Mouse (Mus musculus): ENCODE measurements around the gene Shcbp1l.
"Not testable (repeated sequence)": the region's sequence is repeated elsewhere in the genome, so short reads cannot be mapped to it uniquely, and the experiment has no call there.

The Shcbp1l gene

DNA sequence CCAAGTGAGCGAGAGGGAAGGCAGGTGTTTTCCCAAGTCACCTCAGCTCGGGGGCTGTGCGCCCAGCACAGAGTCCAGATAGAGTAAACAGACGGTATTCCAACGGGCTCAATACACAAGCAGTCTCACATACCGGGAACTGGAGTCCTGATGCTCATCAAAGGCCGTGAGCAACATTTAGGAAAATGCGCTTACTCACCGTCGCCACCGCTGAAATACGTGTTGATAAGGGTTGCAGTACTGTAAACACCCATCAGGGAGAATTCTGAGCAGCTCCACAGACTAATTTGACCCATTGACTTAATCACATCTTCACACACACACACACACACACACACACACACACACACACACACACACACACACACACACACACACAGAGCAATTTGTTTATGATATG lies 691 bp upstream of the Shcbp1l start:
- no peak for DNase-seq (ENCODE audit: low spot score)

DNA sequence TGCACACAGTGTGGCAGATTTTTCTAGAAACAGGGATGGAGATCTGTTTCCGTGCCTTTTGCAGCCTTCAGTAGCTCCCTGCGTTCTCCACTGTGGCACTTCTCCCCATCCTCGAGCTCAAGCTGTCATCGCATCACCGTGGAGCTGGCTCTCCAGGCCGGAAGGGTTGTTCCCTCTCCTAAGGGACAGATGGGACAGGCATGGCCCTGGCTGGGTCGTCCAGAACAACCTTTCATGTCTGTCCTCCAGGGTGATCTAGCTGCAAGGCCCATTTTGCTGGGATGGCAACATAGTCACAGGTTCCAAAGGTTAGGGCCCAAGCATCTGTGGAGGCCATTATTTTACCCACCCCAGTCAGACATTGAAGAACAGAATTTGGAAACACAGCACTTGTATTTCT lies 6.2 kb downstream of the Shcbp1l start:
- no peak for DNase-seq (ENCODE audit: low spot score)

DNA sequence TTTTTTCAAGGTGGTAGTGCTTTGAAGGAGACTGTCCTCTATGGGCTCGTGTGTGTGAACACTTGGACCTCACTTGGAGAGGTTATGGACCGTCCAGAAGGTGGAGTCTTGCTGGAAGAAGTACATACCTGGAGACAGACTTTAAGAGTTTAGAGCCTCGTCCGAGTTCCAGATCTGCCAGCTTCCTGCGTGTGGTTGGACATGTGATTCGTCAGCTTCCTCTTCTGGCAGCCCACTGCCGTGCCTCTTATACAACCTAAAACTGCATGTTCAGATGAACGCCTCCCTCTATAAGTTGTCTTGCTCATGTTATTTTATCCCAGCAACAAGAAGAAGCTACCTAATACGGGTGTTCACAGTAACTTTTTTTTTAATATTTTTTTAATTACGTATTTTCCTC lies 6.7 kb downstream of the Shcbp1l start:
- DNase-seq (ENCODE audit: low spot score) = no peak

DNA sequence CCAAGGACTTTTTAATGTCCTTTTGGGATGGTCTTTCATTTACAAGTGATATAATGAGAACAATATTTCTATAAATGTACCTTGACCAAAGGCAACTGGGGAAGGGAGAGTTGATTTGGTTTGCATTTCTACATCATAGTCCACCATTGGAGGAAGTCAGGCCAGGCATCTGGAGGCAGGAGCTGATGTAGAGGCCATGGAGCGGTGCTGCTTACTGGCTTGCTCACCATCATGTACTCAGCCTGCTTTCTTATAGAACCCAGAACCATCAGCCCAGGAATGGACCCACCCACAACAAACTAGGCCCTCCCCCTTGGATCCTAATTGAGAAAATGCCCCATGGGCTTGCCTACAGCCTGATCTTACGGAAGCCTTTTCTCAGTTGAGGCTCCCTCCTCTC lies 7.4 kb downstream of the Shcbp1l start:
- no peak for DNase-seq (ENCODE audit: low spot score)

DNA sequence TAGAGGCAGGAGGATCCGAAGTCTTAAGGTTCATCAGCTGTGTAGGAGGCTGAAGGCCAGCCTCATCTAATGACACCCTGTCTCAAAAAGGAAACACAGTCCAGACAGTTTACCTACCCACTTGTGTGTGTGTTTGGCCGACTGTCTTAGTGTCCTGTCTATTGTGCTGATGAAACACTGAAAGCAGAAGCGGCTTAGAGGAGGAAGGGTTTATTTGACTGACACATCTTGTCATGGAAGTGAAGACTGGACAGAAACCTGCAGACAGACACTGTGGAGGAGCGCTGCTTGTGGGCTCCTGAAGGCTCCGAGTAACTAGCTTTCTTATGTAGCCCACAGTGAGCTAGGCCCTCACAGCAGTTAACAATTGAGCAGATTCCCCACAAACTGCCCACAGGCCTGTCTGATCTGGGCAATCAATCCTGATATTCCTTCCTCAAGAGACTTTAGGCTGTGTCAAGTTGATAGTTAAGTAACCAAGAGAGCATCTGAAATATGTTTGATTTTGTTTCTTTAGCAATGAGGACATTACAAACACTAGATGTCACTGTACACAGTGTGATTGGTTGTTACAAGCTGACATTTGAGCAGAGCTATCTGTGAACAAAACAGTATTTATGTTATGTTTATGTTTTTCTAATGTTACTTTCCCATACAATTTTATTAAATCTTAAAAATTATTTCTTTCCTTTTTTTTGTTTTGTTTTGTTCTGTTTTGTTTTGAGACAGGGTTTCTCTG lies 9.1 kb downstream of the Shcbp1l start:
- DNase-seq (ENCODE audit: low spot score) = no peak

DNA sequence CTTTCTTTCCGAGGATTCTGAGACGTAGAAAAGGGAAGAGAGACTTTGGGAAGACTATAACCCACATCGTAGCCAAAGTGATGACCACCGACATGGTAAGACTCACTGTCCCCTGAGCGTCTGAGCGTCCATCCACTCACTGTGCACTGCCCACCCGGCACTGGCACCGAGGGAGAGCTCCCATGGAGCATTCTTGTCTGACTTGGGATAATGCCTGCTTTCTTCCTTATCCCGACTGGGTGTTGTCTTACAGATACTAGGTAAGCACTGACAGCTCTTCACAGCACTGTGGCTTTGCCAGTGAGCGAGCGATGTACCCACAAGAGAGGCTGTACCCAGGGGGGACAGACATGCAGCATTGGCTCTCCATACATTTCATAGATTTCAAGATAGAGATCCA lies 12.6 kb downstream of the Shcbp1l start:
- DNase-seq (ENCODE audit: low spot score) = no peak

DNA sequence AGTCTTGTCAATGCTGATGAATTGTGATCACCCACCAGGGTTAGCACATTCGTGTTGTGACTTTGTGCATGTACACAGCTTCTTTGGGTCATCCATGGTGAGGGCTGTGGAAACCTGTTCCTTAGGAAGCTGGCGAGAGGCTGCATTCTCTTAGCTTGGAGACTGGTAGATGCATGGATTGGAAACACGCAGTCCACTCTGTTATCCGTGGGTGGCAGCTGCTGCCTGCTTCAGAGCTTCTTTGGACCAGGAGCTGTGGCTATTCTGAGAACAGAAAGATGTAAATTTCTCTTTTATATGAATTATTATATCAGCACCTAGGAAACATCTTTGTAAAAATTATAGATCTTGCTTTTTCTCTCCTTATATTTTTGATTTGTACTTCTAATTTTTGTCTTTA lies 15.8 kb downstream of the Shcbp1l start:
- no peak for DNase-seq (ENCODE audit: low spot score)

DNA sequence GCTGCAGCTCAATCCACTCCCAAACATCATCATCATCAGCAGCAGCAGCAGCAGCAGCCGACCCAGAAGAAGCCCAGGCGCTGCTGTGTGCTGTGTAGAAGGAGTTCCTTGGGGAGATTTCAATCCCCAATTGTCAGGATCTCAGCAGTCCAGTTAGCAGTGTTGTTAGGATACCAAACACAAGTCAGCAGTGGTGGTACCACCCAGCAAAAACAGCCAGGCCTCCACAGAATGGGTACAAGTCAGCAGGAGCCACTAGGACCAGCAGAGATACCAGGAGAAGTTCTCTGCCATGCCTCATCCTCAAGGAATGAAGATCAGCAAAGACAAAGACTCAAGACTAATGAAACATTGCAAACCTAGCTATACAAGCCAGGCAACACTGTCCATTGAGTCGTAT lies 16.7 kb downstream of the Shcbp1l start:
- no peak for DNase-seq (ENCODE audit: low spot score)

DNA sequence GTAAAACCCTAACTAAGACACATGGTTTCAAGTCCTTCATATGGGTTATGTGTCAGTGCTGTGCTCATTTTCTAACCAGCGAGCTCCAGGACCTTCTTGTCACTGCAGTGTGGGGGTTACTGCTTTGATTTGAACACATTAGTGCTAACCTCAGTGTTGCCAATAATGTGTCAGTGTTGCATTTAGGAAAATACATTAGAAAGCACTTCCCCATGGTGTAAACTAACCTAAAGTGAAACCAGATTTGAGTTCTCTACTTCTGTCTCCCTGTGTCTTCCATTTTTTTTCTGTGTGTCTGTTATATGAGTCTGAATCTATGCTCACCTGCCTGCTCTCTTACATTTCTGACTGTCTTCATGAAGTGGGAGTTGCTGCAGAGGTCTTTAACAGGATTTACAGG lies 18.1 kb downstream of the Shcbp1l start:
- no peak for DNase-seq (ENCODE audit: low spot score)

DNA sequence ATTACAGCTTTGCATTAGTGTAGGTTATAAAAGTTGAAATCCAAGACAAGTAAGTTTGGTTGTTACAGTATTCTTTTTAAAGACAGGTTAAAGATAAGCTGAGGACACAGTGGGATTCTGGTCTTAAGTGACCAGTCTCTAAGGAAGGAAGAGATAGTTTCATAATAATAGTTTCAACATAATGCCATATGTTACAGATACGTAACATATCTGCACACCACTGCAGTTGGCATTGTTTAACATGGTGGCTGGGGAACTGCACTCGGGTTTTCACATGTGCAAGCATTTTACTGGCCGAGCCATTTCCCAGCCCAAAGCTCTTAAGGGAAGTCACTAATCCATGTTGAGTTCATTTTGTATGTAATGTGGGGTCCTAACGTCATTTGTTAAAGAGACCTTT lies 18.7 kb downstream of the Shcbp1l start:
- DNase-seq (ENCODE audit: low spot score) = no peak

DNA sequence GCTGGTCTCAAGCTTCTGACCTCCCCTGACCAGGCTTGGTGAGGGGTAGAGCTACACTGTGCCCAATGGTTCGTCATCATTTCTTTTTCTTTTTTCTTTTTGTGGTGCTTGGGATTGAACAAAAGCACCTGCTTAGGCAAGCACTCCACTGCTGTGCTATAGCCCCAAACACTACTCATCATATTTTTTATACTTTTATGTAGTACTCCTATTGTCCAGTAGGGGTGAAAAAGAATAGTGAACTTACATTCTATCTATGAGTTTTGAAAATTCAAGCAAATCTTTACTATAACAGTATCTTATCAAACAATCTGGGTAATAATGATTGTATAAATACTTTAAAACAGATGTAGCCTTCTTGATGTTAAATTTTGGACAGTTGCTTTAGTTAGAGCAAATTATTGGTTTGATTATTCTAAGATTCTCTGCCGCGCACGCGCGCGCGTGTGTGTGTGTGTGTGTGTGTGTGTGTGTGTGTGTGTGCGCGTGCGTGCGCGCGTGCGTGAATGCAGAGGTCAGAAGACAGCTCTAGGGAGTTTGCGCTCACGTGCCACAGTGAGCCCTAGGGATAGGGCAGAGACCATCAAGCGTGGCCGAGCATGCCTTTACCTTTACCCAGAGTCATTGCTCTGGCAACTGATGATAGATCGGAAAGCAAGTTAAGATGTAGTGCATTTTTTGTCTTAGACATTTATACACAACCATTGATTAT lies 21.3 kb downstream of the Shcbp1l start:
- no peak for DNase-seq (ENCODE audit: low spot score)

DNA sequence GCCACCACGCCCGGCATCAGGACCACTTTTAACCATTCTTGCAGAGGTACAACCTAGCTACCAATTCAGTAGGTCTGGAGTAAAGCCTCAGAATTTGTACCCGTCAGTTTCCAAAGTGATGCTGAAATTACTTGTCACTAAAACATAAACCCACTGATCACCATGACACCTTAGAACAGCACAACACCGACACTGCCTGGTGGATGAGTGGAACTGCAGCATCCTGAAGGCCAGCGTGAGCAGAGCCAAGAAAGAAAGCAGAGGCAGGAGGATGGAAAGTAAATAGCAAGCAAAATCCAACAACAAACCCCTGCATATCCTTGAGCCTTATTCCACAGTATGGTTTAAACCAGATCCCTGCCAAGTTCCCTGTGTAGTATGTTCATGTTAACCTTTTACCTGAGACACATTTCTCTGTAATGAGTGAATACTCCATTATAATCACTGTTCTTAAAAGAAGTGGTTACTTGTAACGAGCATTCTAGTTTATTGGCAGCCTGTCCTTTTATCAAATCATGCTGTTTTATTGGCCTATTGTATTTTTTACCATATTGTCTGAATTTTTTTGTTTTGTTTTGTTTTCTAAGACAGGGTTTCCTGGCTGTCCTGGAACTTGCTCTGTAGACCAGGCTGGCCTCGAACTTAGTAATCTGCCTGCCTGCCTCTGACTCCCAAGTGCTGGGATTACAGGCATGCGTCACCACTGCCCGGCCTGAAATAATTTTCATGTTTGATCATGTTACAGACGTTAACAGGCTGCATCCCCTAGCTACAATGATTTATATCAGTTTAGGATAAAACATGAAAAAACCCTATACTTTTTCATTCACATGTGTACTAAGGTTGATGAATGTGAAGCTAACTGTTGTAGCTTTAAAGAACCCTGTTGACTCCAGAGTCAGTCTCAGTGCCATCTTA lies 26.5 kb downstream of the Shcbp1l start:
- DNase-seq (ENCODE audit: low spot score) = no peak

DNA sequence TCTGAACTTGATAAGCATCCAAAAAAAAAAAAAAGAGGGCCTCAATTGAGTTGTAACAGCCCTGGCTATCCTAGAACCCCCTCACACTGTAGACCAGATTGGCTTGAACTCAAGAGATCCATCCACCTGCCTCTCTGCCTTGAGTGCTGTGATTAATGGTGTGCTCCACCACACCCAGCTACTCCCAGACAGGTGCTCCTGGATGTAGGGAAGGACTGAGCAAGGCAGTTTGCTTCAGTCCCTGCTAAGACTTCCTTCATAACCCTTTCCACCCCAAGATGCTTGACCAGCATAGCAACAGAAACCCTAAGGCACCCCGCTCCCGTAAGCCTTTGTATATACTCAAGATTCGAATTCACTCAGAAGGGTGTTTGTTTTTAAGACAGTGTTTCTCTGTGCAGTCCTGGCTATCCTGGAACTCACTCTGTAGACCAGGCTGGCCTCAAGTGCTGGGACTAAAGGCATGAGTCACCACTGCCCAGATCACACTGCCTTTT lies 28.2 kb downstream of the Shcbp1l start:
- DNase-seq (ENCODE audit: low spot score) = no peak

DNA sequence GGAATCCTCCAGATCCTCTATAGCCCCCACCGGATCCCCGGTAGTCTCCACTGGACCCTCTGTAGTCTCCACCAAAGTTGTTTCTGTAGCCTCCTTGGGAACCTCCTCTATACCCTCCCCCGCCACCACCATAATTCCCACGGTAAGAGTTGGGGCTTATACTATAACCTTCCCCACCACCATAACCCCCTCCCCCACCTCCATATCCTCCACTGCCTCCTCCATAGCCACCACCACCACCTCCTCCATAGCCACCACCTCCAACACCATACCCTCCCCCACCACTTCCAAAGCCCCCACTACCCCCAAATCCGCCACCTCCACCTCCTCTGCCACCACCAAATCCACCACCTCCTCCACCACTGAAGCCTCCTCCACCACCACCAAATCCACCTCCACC lies 31.2 kb downstream of the Shcbp1l start:
- DNase-seq (ENCODE audit: low spot score) = no peak

DNA sequence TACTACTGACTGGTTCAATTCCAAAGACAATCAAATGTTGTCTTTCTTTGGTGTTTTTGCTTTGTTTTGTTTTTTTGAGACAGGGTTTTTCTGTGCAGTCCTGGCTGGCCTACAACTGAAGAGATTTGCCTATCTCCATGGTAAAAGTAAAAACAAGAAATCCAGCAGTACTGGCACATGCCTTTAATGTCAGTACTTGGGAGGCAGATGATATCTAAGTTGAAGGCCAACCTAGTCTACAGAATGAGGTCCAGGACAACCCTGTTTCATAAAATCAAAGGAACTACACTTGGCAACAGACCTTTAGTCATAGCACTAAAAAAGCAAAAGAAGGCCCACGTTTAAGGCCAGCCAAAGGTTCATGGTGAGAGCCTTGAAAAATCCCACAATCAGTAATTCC lies 36.8 kb downstream of the Shcbp1l start:
- no peak for DNase-seq (ENCODE audit: low spot score)

DNA sequence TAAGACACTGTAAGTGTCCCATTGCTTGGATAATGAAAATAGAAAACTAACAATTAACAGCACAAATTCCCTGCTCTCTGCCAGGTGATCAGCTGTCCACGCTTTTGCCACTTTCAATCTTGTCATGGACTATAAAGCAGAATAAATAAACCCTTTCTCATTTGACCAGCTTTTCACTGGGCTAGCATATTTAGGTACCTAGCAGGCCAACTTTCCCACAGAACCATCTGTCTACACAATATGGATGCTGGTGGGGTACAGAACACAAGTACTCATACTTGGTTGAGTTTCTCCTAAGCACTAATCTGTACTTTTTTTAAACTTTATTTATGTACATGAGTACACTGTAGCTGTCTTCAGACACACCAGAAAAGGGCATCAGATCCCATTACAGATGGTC lies 54.3 kb downstream of the Shcbp1l start:
- no peak for DNase-seq (ENCODE audit: low spot score)

DNA sequence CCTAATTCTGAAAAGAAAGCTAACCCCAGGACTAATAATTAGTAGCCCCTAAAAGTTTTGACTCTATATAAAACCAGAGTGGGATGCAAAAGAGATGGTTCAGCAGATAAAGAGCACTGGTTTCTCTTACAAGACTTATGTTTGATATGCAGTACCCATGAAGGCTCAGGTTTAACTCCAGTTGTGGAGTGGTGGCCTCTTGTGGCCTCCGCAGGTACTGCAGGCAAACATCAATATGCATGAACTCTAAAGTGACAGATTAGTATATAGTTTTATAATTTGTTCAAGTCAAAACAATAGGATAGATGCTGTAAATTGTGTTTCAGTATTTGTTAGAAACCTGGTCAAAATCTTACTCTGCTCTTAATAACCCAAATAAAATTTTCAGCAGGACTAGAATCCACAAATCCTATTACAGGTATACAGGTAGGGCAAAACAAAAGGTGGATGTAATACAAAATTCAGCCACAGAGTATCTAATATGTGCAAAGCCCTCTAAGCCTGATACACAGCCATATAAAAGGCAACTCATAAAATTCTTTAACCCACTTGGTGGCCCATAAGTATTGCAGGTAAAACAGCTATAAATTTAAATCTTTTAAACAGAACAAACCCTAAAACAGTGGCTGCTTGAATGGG lies 55.5 kb downstream of the Shcbp1l start:
- DNase-seq (ENCODE audit: low spot score) = no peak

DNA sequence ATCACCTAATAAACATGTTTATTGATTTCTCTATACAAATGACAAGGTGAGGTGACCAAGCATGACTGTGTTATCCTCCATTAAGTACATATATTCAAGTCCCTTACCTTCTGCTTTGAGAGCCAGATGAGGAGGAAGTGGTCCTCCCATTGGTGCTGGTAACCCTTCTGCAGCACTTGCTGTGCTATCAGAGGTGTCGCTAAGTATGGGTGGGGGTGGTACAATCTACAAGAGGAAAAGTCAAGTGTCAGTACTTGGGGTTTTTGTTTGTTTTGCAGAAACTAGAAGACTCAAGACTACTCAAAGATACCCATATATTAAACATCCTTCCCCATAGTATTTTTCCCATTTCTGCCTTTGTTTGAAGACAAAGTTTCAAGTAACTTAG lies 56.1 kb downstream of the Shcbp1l start:
- DNase-seq (ENCODE audit: low spot score) = no peak

DNA sequence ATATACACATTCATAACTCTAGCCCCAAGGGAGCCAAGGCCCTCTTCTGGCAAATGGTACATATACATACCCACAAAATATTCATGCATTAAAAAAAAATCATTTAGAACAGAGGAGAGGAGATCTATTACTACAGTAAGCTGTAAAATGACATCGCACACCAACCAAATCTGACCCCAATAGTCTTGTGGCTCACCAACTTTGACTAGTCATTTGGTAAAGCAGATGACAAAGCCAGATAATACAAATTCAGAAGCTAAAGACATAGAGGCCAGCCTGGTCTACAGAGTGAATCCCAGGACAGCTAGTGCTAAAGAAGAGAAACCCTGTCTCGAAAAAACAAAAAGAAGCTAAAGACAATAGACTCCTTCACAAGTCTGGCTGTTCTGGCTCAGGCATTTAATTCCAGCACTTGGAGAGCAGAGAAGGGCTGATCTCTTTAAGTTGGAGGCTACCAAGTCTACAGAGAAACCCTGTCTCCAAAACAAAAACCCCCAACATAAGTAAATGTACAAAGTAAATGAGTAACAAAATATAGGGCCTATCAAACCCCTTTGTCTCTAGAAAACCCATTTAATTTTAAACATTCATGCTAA lies 60.3 kb downstream of the Shcbp1l start:
- no peak for DNase-seq (ENCODE audit: low spot score)

DNA sequence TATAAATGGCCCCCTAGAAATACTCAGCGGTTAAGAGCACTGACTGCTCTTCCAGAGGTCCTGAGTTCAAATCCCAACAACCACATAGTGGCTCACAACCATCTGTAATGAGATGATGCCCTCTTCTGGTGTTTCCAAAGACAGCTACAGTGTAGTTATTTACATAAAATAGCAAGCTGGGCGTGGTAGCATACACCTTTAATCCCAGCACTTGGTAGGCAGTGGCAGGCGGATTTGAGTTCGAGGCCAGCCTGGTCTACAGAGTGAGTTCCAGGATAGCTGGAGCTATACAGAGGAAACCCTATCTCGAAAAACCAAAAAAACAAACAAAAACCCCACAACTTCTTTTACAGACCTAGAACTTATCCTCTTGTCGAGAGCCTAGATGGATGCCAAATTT lies 61.2 kb downstream of the Shcbp1l start:
- DNase-seq (ENCODE audit: low spot score) = not testable (repeated sequence)

DNA sequence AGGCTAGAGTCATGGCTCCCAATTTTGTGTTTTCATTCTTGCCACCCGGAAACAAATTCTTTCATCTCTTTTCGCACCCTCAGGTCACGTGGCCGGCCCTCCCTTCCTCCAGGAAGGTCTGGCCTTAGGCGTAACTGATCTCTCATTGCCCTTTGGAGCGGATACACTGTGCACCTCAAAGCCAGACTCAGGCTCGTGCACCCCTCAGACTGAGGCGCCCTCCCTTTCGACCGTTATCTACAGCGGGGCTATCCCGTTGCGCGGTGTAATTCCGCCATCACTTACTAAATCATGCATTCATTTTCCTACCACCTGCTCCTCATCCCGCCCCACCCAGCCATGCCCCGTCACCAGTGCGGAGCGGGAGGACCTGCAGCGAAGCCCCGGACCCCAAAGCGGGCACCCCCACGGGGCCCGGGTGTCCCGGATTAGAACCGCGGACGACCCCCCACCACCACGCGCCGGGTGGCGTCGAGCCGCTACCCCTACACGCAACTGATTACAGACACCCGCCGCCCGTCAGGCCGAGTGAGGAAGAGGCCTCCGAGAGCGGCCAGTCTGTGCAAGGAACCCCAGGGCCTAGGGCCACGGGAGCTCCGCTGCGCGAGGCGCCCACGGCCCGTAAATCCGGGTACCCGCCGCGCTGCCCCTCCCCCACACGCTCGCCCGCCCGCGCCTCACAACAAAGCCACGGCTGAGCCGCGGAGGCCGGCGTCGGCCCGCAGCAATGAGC lies 62.0 kb downstream of the Shcbp1l start:
- peak; percentile 26 for DNase-seq (ENCODE audit: low spot score)

All from ovary, postnatal 10 days (tissue).